Mouse (Mus musculus) myocyte (in vitro differentiated cells): ENCODE data around the gene Tbc1d16. TPM values are rescaled to one million over a fixed set of nuclear protein-coding genes. Genes with fewer than 3 reads are reported as not detected.

Experiments
- H3K27me3 ChIP-seq: one replicate; pipeline ENCODE4 v1.6.1; 2011; ENCODE audit not compliant: control insufficient read depth, insufficient read depth, insufficient read length
- H3K36me3 ChIP-seq: one replicate; pipeline ENCODE4 v1.6.1; 2011; ENCODE audit not compliant: control insufficient read depth, insufficient read depth
- H3K4me2 ChIP-seq: one replicate; pipeline ENCODE4 v1.6.1; 2011; ENCODE audit warnings: low read depth, control low read depth
- H3K4me3 ChIP-seq: one replicate; pipeline ENCODE4 v1.5.1; 2011; ENCODE audit warnings: mild to moderate bottlenecking, control low read depth, moderate library complexity
- H3K79me2 ChIP-seq: one replicate; pipeline ENCODE4 v1.6.1; 2011; ENCODE audit not compliant: control insufficient read depth, insufficient read depth
- H3ac ChIP-seq: one replicate; pipeline ENCODE4 v1.6.1; 2011; ENCODE audit not compliant: control insufficient read depth, insufficient read length
- CEBPB ChIP-seq: IDR thresholded peaks from 2 replicates; pipeline ENCODE4 v1.6.1; 2011; ENCODE audit warnings: mild to moderate bottlenecking, moderate library complexity; ENCODE audit not compliant: poor library complexity, insufficient read depth, severe bottlenecking
- E2F4 ChIP-seq: IDR thresholded peaks from one replicate; pipeline ENCODE4 v1.6.1; 2011; ENCODE audit warnings: mild to moderate bottlenecking, control low read depth, moderate library complexity; ENCODE audit not compliant: insufficient read depth
- MAX ChIP-seq: IDR thresholded peaks from one replicate; pipeline ENCODE4 v1.6.1; 2011; ENCODE audit warnings: low read depth, mild to moderate bottlenecking, control low read depth
- MYOD1 ChIP-seq, 3 experiments: IDR thresholded peaks; one replicate each; pipeline ENCODE4 v1.6.1; 2011; ENCODE audit warnings: control low read depth in 2 of 3, low read depth in 2 of 3, mild to moderate bottlenecking in 2 of 3, moderate library complexity in 1 of 3; ENCODE audit not compliant: insufficient read length in 2 of 3, control insufficient read depth in 1 of 3
- MYOG ChIP-seq, 3 experiments: IDR thresholded peaks; one replicate each; pipeline ENCODE4 v1.6.1; 2011; ENCODE audit warnings: control low read depth in 2 of 3, low read depth in 2 of 3, mild to moderate bottlenecking in 2 of 3; ENCODE audit not compliant: insufficient read length in 2 of 3, control insufficient read depth in 1 of 3, insufficient read depth in 1 of 3
- POLR2A ChIP-seq: IDR thresholded peaks from one replicate; pipeline ENCODE4 v1.6.1; 2011; ENCODE audit warnings: low read depth, mild to moderate bottlenecking, control low read depth, moderate library complexity; ENCODE audit not compliant: insufficient read length
- POLR2AphosphoS2 ChIP-seq: IDR thresholded peaks from one replicate; pipeline ENCODE4 v1.6.1; 2011; ENCODE audit warnings: low read depth, control low read depth; ENCODE audit not compliant: insufficient read length
- REST ChIP-seq: IDR thresholded peaks from one replicate; pipeline ENCODE4 v1.6.1; 2011; ENCODE audit warnings: mild to moderate bottlenecking, control low read depth, moderate library complexity; ENCODE audit not compliant: insufficient read depth, insufficient read length
- SRF ChIP-seq: IDR thresholded peaks from one replicate; pipeline ENCODE4 v1.6.1; 2011; ENCODE audit warnings: low read depth; ENCODE audit not compliant: control insufficient read depth, insufficient read length
- TCF12 ChIP-seq: IDR thresholded peaks from one replicate; pipeline ENCODE4 v1.6.1; 2011; ENCODE audit warnings: mild to moderate bottlenecking, control low read depth; ENCODE audit not compliant: poor library complexity, insufficient read depth, severe bottlenecking
- TCF3 ChIP-seq: IDR thresholded peaks from one replicate; pipeline ENCODE4 v1.6.1; 2011; ENCODE audit warnings: low read depth, control low read depth; ENCODE audit not compliant: insufficient read length
- USF1 ChIP-seq: IDR thresholded peaks from one replicate; pipeline ENCODE4 v1.6.1; 2011; ENCODE audit warnings: low read depth, mild to moderate bottlenecking, control low read depth, moderate library complexity
- polyA plus RNA-seq: library from polyadenylated mRNA; unstranded; fragments of >200 nt; fragmentation: generic; extraction: Trizol; gene quantifications from one replicate; pipeline ENCODE4 v1.2.1, GENCODE M21; 2012; ENCODE audit warnings: missing spikeins

The Tbc1d16 gene
- polyA plus RNA-seq, 1 experiment: 8.5 TPM

DNA sequence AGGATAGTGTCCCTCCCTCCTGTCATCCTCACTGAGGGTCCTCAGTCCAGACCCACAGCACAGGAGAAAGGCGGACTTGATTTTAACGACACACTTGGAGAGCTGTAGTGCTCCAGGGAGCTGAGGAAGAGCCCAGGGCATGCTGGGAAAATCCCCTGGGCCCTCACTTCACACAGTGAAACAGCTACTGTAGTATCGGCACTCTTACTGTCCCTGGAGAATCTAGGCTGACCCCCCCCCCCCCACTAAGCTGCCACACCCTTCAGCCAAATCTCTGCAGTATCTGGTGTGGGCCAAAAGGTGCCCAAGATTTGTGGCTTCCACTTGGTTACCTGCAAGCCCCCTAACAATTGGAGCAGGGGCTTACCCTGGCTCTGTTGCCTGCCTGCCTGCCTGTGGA is 8.7 kb upstream of the Tbc1d16 start:
- H3K79me2 ChIP-seq: no peaks in the 10 kb centered on the region
- H3K27me3 ChIP-seq: peaks cover 15% of the 10 kb centered on the region
- H3K4me2 ChIP-seq: no peak overlapping the region
- no peak overlapping the region for H3K4me3 ChIP-seq
- H3ac ChIP-seq: no peak overlapping the region
- no peak for TF ChIP-seq MYOD1 (IDR thresholded peaks at IDR 0.05; ENCODE audit: control insufficient read depth in 1 of 3, insufficient read length in 2 of 3, low read depth in 2 of 3)
- TF ChIP-seq TCF3: no peak
- no peak for TF ChIP-seq POLR2AphosphoS2
- TF ChIP-seq E2F4: no peak
- no peak for TF ChIP-seq SRF
- no peak for TF ChIP-seq MYOG (IDR thresholded peaks at IDR 0.05; ENCODE audit: control insufficient read depth in 1 of 3, insufficient read depth in 1 of 3, insufficient read length in 2 of 3, low read depth in 2 of 3)
- TF ChIP-seq REST: no peak
- TF ChIP-seq POLR2A: no peak
- H3K36me3 ChIP-seq: no peaks in the 10 kb centered on the region

DNA sequence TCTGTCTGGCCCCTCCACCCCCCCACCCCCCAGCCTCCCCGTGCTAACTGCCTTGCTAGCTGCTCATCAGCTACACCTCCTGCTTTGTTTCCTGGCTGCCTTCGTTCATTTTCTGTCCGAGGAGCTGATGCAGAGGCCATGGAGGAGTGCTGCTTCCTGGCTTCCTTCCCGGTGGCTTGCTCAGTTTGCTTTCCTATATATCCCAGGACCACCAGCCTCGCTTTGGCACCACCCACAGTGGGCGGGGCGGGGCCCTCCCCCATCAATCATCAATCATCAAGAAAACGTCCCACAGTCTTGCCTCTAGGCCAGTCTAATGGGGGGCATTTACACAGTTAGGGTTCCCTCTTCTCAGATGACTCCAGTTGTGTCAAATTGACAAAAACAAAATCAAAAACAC is 8.1 kb upstream of the Tbc1d16 start:
- Histone ChIP-seq H3K27me3 (peaks cover 14% of the 10 kb centered on the region), H3K79me2 (no peaks in the 10 kb centered on the region), H3K36me3 (no peaks in the 10 kb centered on the region), H3K4me3 (no peak overlapping the region), H3ac (no peak overlapping the region), H3K4me2 (no peak overlapping the region)
- no peak for TF ChIP-seq POLR2A
- no peak for TF ChIP-seq MYOD1 (IDR thresholded peaks at IDR 0.05; ENCODE audit: control insufficient read depth in 1 of 3, insufficient read length in 2 of 3, low read depth in 2 of 3)
- TF ChIP-seq USF1: no peak
- TF ChIP-seq TCF12: no peak
- TF ChIP-seq MAX: no peak
- no peak for TF ChIP-seq E2F4
- no peak for TF ChIP-seq TCF3
- TF ChIP-seq POLR2AphosphoS2: no peak
- no peak for TF ChIP-seq CEBPB
- TF ChIP-seq REST: no peak
- TF ChIP-seq SRF: no peak
- no peak for TF ChIP-seq MYOG (IDR thresholded peaks at IDR 0.05; ENCODE audit: control insufficient read depth in 1 of 3, insufficient read depth in 1 of 3, insufficient read length in 2 of 3, low read depth in 2 of 3)

DNA sequence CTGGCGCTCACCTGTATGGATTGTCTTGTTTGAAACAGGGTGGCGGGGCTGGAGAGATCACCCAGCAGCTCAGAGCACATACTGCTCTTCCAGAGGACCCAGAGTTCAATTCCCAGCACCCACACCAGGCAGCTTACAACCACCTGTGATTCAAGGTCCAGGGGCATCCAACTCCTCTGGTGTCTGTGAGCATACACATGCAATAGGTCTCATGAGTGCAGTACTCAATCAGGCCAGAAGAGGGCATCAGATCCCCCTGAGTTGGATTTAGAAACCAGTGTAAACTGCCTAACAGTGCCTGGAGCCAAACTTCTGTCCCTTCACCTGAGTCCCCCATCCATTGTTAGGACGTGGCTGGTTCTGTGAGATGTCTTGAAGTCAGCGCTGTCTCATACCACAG is 7.3 kb upstream of the Tbc1d16 start:
- H3K4me3 ChIP-seq: no peak overlapping the region
- no peak overlapping the region for H3ac ChIP-seq
- H3K4me2 ChIP-seq: no peak overlapping the region
- H3K27me3 ChIP-seq: peaks cover 21% of the 10 kb centered on the region
- H3K36me3 ChIP-seq: no peaks in the 10 kb centered on the region
- TF ChIP-seq POLR2AphosphoS2 (no peak), MYOG (IDR thresholded peaks at IDR 0.05; ENCODE audit: control insufficient read depth in 1 of 3, insufficient read depth in 1 of 3, insufficient read length in 2 of 3, low read depth in 2 of 3) (no peak), USF1 (no peak), MAX (no peak), MYOD1 (IDR thresholded peaks at IDR 0.05; ENCODE audit: control insufficient read depth in 1 of 3, insufficient read length in 2 of 3, low read depth in 2 of 3) (no peak), E2F4 (no peak), SRF (no peak), CEBPB (no peak), TCF12 (no peak), REST (no peak), POLR2A (no peak), TCF3 (no peak)
- no peaks in the 10 kb centered on the region for H3K79me2 ChIP-seq

DNA sequence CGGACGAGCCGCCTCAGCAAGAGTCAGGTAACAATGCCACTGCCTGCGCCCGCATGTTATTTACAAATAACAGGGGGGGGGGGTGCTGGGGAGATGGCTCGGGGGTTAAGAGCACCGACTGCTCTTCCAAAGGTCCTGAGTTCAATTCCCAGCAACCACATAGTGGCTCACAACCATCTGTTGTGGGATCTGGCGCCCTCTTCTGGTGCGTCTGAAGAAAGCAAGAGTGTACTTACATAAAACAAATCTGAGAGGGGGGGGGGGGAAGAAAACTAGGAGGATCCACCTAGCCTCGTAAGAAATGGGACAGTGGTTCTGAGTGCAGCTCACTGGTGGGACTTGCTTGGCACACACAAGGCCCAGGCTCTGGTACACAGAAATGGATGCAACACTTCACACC is 6.5 kb upstream of the Tbc1d16 start:
- Histone ChIP-seq H3K4me2 (no peak overlapping the region), H3ac (no peak overlapping the region), H3K4me3 (no peak overlapping the region), H3K36me3 (no peaks in the 10 kb centered on the region), H3K27me3 (peaks cover 23% of the 10 kb centered on the region), H3K79me2 (no peaks in the 10 kb centered on the region)
- TF ChIP-seq SRF (no peak), E2F4 (no peak), REST (no peak), MYOG (IDR thresholded peaks at IDR 0.05; ENCODE audit: control insufficient read depth in 1 of 3, insufficient read depth in 1 of 3, insufficient read length in 2 of 3, low read depth in 2 of 3) (no peak), CEBPB (no peak), POLR2AphosphoS2 (no peak), MAX (no peak), TCF3 (no peak), USF1 (no peak)

DNA sequence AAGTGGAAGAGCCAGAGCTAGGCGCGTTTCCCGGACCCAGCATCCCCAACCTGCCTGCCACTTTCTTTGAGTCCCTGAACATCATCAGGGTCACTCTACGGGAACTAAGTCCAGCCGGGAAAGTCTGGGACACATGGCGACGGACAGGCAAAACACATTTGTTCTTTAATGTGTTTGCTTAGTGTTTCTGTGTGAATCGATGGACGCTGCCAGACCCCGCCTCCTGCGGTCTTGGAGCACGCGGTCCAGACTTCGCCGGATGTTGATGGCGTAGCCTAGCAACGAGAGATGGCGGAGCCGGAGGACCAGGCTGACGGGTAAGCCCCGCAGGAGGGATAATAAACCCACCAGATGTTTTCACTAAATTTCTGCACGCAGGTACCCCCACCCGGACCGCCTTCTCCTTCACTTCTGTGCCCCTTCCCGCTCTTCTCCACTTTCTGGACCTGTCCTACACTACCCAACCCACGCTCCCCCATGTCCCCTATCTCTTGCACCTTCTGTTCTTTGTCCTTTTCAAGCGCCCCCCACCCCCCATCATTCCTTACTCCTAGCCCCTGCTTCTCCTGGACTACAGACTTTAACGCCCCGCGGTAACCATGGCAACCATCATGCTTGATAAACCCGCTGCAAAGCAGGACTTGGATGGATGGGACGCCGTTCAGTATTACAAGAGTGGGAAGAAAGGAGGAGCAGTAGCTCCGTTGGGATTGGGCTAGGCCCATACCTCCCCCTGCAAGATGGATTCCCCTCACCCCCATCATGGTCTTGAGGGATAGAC is 737 bp upstream of the Tbc1d16 start:
- H3K36me3 ChIP-seq: no peaks in the 10 kb centered on the region
- no peaks in the 10 kb centered on the region for H3K79me2 ChIP-seq
- peaks cover 17% of the 10 kb centered on the region for H3K27me3 ChIP-seq
- TF ChIP-seq POLR2AphosphoS2: no peak
- no peak for TF ChIP-seq SRF
- no peak for TF ChIP-seq MYOG (IDR thresholded peaks at IDR 0.05; ENCODE audit: control insufficient read depth in 1 of 3, insufficient read depth in 1 of 3, insufficient read length in 2 of 3, low read depth in 2 of 3)
- no peak for TF ChIP-seq USF1
- TF ChIP-seq MYOD1 (IDR thresholded peaks at IDR 0.05; ENCODE audit: control insufficient read depth in 1 of 3, insufficient read length in 2 of 3, low read depth in 2 of 3): no peak
- TF ChIP-seq CEBPB: no peak
- TF ChIP-seq E2F4: no peak
- TF ChIP-seq REST: no peak
- TF ChIP-seq TCF3: no peak
- no peak for TF ChIP-seq TCF12
- no peak for TF ChIP-seq MAX
- no peak for TF ChIP-seq POLR2A
- H3ac ChIP-seq: no peak overlapping the region
- peak overlapping the region; percentile 99 for H3K4me2 ChIP-seq
- peak overlapping the region; percentile 28 for H3K4me3 ChIP-seq
